Mouse (Mus musculus): Measurements from ENCODE around the gene Nol9.

DNA sequence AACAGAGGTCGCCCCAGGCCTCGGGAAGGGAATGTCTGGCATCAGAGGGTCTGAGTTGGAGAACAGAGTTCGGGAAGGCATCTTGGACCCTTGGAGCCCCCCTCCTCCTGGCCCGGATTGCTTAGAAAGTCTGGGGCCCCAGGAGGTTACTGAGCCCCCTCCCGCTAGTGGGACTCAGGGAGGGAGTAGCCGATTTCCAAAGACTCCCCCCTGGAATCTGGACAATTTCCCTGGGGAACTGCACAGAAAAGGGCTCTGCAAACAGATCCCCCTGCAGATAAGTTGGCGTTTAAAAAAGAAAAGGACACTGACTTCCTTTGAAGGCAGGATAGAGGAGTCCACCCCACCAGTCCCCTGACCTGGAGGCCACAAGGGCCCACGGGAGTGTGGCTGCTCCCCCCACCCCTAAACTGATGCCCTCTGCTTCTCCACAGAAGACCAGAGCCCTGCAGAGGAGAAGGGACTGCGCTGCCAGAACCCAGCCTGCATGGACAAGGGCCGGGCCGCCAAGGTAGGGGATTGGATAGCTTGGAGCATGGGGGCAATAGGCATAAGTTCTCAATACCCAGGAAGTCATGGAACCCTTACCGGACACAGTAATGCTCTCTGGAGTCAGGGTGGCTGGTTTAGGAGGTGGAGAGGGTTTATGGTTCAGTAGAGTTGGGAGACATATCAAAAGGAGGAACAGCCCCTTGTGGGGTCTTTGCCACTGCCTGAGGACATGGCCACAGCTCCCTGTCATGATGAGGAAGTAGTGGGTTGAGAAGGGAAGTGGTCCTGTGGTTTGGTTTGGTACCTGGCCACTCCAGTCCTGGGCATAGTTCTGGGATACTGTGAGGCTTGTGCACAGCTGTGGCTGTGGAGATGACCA lies 48.3 kb downstream of the Nol9 start:
- TF ChIP-seq EP300 (IDR thresholded peaks at IDR 0.05; ENCODE audit: low read depth) (no peak), CTCF (IDR thresholded peaks at IDR 0.05; ENCODE audit: low read depth) (no peak)

Measured in heart, postnatal 0 days (tissue).